Mouse (Mus musculus) layer of hippocampus, adult 2 months (tissue): ENCODE data around the gene Egr2. TPM values are rescaled to one million over a fixed set of nuclear protein-coding genes. Genes with fewer than 3 reads are reported as not detected.

Experiments used
- DNase-seq, 2 experiments: peaks; one replicate each; pipeline ENCODE4 v3.0.0; 2022; ENCODE audit warnings: low spot score in 2 of 2
- H3K27ac ChIP-seq: fragments of 200-600 bp; 2 replicates; pipeline ENCODE4 v1.8.1; 2022
- H3K4me3 ChIP-seq: fragments of 200-600 bp; 2 replicates; pipeline ENCODE4 v1.8.1; 2022; ENCODE audit warnings: mild to moderate bottlenecking
- CTCF ChIP-seq: fragments of 200-600 bp; conservative IDR thresholded peaks from 2 replicates; pipeline ENCODE4 v1.8.1; 2022; ENCODE audit warnings: antibody characterized with exemption, mild to moderate bottlenecking, moderate library complexity
- total RNA-seq, 2 experiments: library from RNA; stranded (reverse); gene quantifications; 2 replicates each; pipeline ENCODE4 v1.2.3; 2021

Egr2 gene
- total RNA-seq, 2 experiments from 2014 or later = 1.7 to 2.2 TPM

GRCm38 (mm10) chr10:67548877-67549731 lies 13.8 kb downstream of the Egr2 start, which contains the start of gene Ado:
TSS of gene Ado (minus strand) at chr10:67548955.
- TF ChIP-seq CTCF = peak; percentile 47
- DNase-seq = peak; percentile 94
- Histone ChIP-seq H3K27ac (peak within 1 kb of the TSS; percentile 95), H3K4me3 (peak within 1 kb of the TSS; percentile 67)

GRCm38 (mm10) chr10:67558053-67558452 lies 22.8 kb downstream of the Egr2 start:
- DNase-seq = peak in 1 of 2 experiments; percentile 63
- Histone ChIP-seq H3K27ac (no peak overlapping the region), H3K4me3 (no peak overlapping the region)
- TF ChIP-seq CTCF = no peak

GRCm38 (mm10) chr10:67559765-67560394 lies 24.6 kb downstream of the Egr2 start:
- no peak overlapping the region for H3K27ac ChIP-seq
- DNase-seq = no peak
- no peak overlapping the region for H3K4me3 ChIP-seq
- no peak for TF ChIP-seq CTCF

DNA sequence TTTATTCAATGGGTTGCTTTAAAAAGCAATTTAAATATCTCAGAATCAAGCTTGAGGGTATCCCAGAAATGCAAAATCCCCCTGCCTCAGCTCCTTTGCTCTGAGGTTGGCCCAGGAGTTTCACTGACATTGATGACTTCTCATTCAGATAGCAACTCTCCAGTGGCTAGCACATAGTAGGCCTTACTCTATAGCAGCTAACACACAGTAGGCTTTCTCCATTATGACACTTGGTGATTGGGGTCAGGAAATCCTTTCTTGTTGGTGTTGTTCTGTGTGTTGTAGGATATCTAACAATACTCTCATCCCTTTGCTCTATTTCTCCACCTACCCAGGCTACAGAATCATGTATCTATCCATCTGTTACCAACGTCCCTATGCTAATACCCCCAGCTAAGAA lies 25.9 kb downstream of the Egr2 start:
- Histone ChIP-seq H3K4me3 (no peak overlapping the region), H3K27ac (no peak overlapping the region)
- TF ChIP-seq CTCF = no peak
- DNase-seq = no peak

- no peak overlapping the region for H3K27ac ChIP-seq
Observed at GRCm38 (mm10) chr10:67564509-67564908, 29.2 kb downstream of the Egr2 start.

GRCm38 (mm10) chr10:67566104-67566503 lies 30.8 kb downstream of the Egr2 start:
- DNase-seq = no peak
- TF ChIP-seq CTCF = no peak
- no peak overlapping the region for H3K4me3 ChIP-seq
- no peak overlapping the region for H3K27ac ChIP-seq

More at GRCm38 (mm10) chr10:67564509-67564908, 29.2 kb downstream of the Egr2 start:
- no peak for TF ChIP-seq CTCF
- no peak overlapping the region for H3K4me3 ChIP-seq
- DNase-seq = no peak

- no peak for DNase-seq
- Histone ChIP-seq H3K4me3 (no peak overlapping the region), H3K27ac (no peak overlapping the region)
- no peak for TF ChIP-seq CTCF
Observed at GRCm38 (mm10) chr10:67569539-67569938, 34.3 kb downstream of the Egr2 start.

- DNase-seq = no peak
- H3K4me3 ChIP-seq = no peak overlapping the region
- no peak overlapping the region for H3K27ac ChIP-seq
- TF ChIP-seq CTCF = no peak
Observed at GRCm38 (mm10) chr10:67571443-67571842, 36.2 kb downstream of the Egr2 start.

DNA sequence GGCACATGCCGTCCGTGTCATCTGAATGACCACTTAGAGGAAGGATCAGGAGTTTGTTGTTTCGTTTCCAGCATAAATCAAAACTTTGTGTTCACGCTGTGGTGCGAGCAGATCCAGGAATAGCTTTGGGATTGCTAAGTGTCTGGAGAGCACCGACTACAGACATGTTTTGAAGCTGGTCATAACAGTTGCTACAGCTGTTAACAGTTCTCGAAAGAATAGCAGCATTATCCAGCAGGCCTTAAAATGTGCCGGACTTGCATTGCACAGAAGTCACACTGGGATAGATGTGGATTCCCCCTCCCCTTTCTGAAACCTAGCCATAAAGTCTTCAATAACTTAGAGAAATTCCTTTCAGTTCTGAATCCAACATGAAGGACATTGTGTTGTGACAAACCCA lies 38.0 kb downstream of the Egr2 start:
- DNase-seq = no peak
- H3K4me3 ChIP-seq = no peak overlapping the region
- no peak for TF ChIP-seq CTCF
- no peak overlapping the region for H3K27ac ChIP-seq

GRCm38 (mm10) chr10:67579830-67580229 lies 44.6 kb downstream of the Egr2 start:
- Histone ChIP-seq H3K27ac (no peak overlapping the region), H3K4me3 (no peak overlapping the region)
- no peak for TF ChIP-seq CTCF
- no peak for DNase-seq

DNA sequence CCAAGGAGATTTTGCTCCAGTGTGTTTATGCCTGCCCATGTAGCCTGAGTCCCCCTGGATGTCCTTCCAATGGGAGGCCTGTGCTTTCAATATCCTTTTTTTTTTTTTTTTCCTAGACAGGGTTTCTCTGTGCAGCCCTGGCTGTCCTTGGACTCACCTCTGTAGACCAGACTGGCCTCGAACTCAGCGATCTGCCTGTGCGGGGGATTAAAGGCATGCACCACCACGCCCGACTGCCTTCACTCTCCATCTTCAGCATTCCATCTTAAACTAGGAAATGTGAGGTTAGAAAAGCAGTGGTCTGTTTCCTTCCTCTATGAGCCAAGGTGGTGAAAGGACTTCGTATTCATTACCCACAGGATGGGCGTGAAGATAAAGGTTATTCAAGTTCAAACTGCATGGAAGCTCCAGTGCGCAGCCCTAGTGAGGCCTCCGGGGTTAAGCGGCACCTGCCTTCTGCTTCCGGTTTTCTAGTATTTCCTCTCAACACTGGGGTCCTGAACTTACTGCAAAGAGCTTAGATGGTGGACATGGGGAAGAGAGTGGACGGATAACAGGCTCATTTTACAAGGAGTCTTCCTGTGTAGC lies 46.5 kb downstream of the Egr2 start:
- no peak for DNase-seq
- Histone ChIP-seq H3K27ac (no peak overlapping the region), H3K4me3 (no peak overlapping the region)
- no peak for TF ChIP-seq CTCF

- H3K4me3 ChIP-seq = no peak overlapping the region
- TF ChIP-seq CTCF = no peak
- no peak for DNase-seq
- H3K27ac ChIP-seq = no peak overlapping the region
Observed at GRCm38 (mm10) chr10:67585873-67586610, 50.8 kb downstream of the Egr2 start.

Other genes starting within 250 kb of the Egr2 start
- 10 to 100 TPM; 32.9 to 34.1 TPM for gene Ado, start 13.5 kb downstream of the Egr2 start, total RNA-seq